Mouse (Mus musculus) embryo, embryonic 10.5 days (tissue): ENCODE data around the gene Gm7544.
"Not testable (repeated sequence)": the region's sequence is repeated elsewhere in the genome, so short reads cannot be mapped to it uniquely, and the experiment has no call there.

Experiments
- DNase-seq: peaks from one replicate; pipeline ENCODE4 v3.0.0-alpha.2; 2015; ENCODE audit warnings: low spot score

The Gm7544 gene

DNA sequence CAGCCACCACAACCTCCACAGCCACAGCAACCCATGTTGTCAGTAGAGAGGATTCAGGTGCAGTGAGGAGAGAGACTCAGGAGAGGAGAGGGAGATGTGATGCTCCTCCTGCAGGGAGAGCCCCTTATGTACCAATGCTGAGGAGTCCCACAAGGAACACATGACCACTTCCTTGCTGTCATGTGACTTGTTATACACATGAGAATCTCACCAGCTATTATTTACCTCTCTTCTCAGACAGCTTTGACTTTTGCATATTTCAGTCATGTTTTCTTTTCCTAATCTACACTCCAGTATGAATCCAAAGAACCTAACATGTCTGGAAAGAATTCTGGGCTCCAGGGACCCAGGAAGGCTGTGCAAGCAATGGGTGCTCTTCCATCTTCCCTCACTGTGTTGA, at the start of gene Gm7544:
Gene Gm7544 (minus strand): TSS at position 101 of the 400 bp plus-strand sequence.
- DNase-seq, result not testable (repeated sequence)

DNA sequence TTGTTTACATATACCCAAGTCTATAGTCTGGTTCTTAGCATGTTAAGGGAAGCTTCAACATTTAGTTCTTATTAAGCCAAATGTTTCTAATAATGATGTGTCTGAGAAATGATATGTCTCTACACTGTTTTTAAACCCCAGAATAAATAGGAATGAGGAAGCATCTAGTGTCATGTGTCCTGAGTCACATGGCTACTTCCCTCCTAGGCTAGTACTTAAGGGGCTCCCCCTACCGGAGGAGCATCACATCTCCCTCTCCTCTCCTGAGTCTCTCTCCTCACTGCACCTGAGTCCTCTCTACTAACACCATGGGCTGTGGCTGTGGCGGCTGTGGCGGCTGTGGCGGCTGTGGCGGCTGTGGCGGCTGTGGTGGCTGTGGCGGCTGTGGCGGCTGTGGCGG, 44.5 kb upstream of the Gm7544 start, which contains the start of gene Gm47959:
Gene Gm47959 (plus strand): TSS at position 243 of the 400 bp plus-strand sequence.
- not testable (repeated sequence) for DNase-seq

DNA sequence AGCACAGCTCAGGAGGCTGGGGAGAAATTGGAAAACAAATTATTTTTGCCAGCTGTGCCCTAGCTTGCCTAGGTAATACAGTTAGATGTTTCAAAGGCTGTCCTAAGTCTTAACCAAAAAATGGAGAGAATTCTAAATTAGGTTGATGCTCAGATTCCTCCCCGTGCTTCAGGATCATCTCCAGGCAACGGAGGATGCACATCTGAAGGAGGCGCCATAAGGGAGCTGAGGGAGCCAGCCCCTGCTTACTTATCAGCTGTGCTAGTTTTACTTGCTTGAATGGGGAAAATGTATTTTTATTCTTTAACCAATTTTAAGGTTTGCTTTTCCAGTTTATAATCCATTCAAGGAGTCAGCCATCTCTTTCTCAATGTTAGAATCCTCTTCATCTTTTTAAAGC, 38.1 kb upstream of the Gm7544 start:
- DNase-seq, result no peak

DNA sequence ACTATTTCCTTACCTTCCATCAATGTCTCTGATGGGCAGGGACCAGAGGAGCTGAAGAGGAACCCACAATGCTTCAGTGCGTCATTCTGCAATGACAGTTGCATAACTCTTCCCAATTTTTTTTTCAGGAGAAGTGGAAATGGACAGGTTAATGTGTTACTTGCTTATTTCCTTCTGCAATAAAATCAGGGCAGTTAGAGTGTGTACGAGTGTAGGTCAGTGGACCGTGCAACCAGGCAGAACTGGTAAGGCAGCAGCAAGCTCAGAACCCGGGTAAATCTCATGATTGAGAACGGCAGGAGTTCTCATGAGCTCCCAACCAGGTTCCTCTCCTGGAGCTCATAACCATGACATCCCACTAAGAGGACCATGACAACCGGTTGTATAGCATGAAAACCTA, 36.3 kb upstream of the Gm7544 start:
- no peak for DNase-seq

DNA sequence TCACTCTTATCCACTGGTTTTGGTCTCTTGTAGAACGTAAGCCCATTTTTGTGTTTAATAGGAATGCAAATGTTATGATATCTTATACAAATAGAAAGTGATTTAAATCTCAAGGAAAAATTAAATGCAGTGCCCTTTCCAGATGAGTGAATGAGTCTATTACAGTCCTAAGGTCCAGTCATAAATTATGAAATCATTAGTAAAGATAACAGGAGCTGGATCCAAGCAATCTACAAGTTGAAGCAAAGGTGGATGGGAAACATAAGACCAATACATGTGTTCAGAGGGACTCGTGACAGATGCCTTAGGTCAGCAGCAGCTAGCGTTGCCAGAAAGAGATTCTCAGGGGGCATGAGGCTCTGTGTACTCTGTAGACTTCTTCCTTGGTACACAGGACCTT, 35.8 kb upstream of the Gm7544 start:
- no peak for DNase-seq

DNA sequence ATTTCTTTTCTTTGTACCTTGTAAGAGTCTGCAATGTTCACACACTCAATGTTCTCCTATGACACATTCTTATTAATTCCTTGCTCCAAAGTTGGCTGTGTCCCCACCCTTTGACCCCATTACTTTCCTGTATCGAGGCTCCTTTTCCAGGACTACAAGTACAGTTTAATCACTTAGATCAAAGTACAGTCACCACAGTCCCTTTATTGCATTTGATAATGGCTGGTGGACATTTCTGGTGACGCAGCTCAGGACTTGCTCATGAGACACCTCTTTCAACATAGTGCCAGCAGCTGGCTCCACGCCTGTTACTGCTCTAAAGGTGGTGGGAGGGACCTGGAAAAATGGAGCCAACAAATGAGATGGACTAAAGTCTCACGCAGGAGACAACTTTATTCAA, 35.2 kb upstream of the Gm7544 start:
- DNase-seq, result no peak

DNA sequence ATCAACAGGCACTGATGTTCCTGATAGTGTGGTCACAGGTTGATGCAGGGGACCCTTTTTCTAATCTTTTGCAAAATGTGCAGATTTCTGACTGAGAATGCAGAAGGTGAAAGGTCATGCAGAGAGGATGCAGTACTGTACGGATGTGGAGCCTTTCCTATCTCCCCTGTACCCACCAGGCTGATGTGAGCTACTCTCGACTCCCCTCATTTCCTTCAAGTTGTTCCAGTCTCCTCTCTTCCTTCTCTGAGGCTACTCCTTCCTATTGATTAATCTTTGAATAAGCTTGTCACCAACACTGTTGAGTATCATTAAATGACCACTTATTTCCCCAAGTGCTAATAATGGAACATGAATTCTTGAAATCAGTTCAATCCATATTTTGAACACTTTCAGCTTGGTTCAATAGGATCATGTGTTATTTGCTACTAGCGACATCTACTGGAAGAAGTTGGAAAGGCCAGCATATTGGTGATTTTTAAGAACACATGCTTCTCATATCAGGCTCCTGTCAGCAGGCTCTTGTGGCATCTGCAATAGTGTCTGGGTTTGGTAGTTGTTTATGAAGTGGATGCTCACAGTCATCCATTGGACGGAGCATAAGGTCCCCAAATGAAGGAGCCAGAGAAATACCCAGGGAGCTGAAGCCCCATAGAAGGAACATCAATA, 31.9 kb upstream of the Gm7544 start:
- peak; percentile 85 for DNase-seq

DNA sequence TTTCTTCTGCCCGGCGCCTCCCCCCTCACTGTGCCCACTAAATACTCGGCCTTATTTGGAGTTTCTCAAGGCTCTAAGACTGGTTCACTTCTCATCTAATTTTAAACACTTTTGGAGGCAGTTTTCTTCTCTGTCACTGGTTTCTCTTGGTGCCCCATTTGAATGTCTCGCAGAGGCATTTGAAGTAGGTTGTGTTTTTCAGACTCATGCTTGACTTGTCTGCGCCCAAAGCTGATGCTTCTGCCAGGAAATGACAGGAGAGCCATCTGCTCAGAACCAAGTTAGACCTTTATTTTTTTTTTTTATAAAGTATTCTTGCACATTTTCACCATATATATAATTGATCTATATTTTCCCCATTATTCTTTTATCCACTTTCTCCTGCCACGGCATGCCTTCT, 30.9 kb upstream of the Gm7544 start:
- DNase-seq, result no peak

DNA sequence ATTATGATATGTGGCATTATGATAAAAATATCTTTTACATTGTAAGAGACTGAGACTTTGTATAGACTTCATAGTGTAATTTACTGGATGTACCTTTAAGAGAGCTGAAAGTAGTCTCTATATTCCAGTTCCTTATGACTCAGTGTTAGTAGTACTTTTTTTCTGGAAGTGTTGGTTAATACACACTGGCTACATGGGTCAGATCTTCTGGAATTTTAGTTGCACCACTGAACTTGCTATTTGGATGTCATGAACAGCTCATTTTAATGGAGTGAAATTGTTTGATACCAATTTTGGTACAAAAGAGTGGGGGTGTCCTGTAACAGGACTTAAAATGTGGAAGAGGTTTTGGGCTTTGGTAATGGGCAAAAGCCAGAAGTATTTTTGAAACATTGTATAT, 22.0 kb upstream of the Gm7544 start:
- DNase-seq, result no peak

DNA sequence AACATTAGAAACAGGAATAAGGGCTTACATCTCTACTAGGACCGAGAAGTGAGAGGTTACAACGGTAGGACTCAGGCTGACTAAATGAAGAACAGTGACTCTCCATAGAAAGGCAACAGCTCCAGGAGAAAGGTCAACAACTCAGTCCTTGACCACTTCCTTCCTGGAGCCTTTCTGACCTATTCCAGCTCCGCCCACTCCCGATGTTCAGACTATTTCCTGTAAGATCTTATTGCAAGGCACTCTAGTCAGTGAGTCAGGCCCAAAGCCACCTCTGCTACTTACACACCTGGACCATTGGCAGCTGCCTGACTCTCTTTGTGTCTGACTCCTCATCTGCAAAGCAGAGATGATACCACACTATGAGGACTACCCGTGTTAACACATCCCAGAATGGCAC, 19.9 kb upstream of the Gm7544 start:
- DNase-seq, result no peak

DNA sequence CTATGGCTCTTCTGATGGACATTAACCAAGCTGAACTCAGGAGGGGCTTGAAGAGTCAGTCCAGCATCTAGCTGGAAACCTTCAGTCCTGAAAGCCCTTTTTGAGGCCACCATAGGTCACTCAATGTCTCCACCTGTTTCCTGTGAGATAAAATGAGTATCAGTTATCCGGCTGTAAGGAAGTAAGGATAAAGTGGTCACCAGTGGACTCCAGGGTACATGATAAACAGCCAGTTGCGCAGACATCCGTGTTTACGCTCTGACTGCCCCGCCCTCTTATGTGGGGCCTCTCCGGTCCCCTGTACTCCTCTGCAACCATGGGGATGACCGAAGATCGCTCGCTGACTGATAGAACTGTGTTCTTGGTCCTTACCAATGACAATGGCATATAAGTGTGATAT, 18.5 kb upstream of the Gm7544 start:
- DNase-seq, result no peak

DNA sequence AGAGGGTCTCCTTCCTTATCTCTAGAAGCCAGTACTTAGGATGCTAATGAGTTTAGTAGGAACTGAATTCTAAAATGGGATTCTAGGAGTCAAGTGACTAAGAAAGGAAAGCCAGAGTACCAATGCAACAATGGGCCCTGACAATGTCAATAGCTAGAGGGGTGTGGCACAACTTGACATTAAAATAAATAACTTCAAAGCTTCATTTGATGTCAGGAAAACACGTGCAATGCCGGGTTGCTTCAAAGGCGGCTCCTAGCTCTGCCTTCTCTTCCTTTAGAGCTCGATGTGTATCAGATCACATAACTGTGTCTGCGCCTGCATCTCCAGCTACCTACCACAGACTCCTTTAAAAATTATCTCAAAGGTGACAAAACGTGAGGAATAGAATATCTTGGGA, 18.1 kb upstream of the Gm7544 start:
- no peak for DNase-seq

DNA sequence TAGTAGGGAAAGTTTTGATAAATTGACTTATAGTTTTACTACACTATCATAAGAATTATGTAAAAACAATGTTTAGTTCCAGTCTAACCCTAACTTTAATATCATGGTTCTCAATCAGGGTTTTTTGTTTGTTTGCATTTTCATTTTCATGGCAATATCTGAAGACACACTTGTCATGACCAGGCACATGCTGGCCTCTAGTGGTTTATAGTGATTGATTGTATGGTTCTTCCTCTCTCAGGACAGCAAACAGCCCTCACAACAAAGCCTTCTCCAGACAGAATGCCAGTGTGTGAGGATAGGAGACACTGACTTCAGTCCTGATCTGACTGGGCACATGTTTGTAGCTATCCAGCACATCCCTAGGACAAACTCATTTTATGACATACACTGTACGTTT, 17.4 kb upstream of the Gm7544 start:
- DNase-seq, result no peak

DNA sequence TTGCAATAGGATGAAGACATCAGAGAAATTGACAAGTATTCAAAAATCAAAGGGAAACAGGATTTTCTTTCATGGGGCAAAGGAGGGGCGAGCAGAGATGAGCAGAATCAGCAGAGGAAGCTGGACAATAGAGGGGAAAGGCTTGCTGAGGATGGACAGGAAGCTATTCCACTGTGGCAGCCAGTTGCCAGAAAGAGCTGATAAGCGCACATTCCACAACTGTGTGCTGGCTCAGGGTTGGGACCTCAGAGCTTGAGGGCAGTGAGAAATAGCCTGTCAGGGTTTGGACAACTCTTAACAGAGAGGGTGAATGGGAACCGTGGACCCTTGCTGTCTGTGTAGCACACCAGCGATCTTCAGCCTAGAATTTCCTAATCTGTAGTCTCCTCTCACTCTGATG, 16.2 kb upstream of the Gm7544 start:
- DNase-seq, result peak; percentile 21

DNA sequence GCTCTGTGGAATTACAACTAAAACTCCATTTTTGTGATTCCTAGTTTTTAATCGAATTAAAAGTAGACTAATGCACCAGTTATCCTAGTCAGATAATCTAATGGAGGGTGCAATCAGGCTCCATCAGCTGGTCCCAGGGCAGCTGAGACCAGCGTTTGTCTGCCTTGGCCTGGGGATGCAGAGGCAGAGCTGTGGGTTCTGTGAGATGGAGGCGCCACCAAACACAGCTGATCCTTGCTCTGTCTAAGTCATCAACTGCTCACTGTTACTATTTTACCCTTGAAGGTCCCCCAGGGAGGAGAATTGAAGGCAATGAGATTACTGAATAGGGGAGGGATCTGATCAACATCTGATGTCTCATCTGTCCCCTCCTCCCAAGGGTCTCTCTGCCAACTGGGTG, 10.6 kb upstream of the Gm7544 start:
- no peak for DNase-seq

DNA sequence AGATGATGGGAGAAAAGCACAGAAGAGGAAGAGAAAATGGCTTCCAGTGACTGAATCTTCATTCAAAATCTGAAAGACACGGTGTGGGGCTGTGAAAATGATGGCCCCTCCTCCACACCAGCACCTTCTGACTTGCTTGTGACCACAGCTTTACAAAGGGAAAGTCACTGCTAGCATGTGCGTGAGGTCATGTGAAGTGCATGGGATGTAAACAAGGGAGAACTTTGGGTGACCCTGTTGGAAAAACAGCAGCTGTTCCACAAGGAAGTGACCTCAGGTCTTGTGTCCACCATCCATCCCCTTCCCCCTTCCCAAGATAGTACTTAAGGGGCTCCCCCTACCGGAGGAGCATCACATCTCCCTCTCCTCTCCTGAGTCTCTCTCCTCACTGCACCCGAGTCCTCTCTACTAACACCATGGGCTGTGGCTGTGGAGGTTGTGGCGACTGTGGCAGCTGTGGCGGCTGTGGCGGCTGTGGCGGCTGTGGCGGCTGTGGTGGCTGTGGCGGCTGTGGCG, 4.1 kb upstream of the Gm7544 start, which contains the start of gene Gm47955:
Gene Gm47955 (plus strand): TSS at position 417 of the 516 bp plus-strand sequence.
- no peak for DNase-seq

DNA sequence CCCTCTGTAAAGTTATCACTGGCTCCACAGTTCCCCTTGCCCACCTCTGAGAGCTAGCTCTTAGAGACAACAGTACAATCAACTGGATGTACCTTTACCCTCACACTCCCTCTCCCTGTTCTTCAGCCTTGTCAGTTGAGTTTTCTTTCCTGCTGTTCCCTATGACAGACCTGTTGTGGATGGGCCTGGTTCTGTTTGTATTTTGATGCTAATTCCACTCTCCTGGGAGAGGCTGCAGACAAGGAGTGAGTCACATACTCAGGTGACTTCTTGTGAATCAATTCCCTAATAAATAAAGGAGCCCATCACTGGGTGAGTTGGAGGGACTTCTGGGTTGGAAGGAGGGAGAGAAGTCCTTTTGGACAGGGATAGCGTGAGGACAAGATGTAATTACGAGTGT, 7.2 kb downstream of the Gm7544 start:
- DNase-seq, result no peak

DNA sequence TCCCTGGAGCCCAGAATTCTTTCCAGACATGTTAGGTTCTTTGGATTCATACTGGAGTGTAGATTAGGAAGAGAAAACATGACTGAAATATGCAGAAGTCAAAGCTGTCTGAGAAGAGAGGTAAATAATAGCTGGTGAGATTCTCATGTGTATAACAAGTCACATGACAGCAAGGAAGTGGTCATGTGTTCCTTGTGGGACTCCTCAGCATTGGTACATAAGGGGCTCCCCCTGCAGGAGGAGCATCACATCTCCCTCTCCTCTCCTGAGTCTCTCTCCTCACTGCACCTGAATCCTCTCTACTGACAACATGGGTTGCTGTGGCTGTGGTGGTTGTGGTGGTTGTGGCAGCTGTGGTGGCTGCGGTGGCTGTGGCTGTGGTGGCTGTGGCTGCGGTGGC, 9.8 kb downstream of the Gm7544 start:
- DNase-seq, result not testable (repeated sequence)

DNA sequence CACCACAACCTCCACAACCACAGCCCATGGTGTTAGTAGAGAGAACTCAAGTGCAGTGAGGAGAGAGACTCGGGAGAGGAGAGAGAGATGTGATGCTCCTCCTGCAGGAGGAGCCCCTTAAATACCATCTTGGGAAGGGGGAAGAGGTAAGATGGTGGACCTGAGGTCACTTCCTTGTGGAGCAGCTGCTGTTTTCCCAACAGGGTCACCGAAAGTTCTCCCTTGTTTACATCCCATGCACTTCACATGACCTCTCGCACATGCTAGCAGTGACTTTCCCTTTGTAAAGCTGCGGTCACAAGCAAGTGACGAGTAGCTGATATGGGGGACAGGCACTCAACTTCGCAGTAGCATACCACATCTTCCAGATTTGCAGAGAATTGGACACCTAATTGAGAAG, 12.5 kb downstream of the Gm7544 start, which contains the start of gene A030003K21Rik:
Gene A030003K21Rik (minus strand): TSS at position 94 of the 400 bp plus-strand sequence.
- DNase-seq, result not testable (repeated sequence)

DNA sequence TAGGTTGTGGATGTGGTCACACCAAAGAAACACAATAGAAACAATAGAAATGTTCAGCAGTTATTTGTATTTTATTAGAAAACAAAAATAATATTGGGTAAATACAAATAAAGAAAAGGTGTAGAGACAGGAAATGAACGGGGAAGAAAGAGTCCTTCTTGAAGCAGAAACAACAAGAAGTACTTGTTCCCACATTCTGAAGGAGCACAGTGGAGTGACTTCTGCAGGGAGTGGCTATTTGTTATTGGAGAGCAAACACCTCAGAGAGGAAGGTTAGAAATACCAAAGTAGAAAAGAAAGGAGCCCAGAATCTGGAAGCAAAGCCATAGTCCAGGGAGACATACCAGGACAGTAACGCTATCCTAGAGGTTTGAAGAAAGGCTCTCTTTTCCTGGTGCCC, 13.3 kb downstream of the Gm7544 start:
- DNase-seq, result not testable (repeated sequence)

DNA sequence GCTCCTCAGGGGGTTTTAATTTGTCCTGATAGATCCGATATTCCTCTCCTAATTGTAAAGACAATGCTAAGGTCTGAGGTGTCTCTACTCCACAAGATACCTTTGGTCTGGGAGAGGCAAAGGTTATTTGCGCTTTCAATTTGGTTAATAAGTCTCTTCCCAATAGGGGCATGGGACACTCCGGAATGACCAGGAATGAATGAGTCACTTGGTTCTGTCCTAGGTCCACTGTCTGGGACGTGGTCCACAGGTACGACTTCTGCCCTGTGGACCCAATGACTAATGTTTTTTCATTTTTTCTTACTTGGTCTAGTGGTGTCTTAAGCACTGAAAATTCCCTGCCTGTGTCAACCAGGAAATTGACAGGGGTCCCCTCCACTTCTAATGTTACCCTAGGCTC, 17.1 kb downstream of the Gm7544 start:
- no peak for DNase-seq

DNA sequence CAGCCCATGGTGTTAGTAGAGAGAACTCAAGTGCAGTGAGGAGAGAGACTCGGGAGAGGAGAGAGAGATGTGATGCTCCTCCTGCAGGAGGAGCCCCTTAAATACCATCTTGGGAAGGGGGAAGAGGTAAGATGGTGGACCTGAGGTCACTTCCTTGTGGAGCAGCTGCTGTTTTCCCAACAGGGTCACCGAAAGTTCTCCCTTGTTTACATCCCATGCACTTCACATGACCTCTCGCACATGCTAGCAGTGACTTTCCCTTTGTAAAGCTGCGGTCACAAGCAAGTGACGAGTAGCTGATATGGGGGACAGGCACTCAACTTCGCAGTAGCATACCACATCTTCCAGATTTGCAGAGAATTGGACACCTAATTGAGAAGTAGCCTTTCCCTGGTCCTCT, 24.5 kb downstream of the Gm7544 start, which contains the start of gene Gm6217:
Gene Gm6217 (minus strand): TSS at position 74 of the 400 bp plus-strand sequence.
- not testable (repeated sequence) for DNase-seq

DNA sequence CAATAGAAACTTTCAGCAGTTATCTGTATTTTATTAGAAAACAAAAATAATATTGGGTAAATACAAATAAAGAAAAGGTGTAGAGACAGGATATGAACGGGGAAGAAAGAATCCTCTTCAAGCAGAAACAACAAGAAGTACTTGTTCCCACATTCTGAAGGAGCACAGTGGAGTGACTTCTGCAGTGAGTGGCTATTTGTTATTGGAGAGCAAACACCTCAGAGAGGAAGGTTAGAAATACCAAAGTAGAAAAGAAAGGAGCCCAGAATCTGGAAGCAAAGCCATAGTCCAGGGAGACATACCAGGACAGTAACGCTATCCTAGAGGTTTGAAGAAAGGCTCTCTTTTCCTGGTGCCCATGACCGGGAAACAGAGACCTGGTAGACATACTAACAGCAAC, 25.3 kb downstream of the Gm7544 start:
- not testable (repeated sequence) for DNase-seq

DNA sequence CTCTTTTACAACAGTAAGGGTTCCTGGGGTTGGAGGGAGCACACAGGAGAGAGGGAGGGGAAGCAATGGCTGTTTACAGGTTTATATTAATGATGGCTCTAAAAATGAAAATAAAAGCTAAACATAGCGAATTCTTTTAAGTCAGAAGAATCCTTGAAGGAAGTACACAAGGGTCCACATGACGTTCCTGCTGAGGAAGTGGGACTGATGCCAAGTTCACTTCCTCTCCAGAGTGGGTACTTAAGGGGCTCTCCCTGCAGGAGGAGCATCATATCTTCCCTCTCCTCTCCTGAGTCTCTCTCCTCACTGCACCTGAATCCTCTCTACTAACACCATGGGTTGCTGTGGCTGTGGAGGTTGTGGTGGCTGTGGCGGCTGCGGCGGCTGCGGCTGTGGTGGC, 31.2 kb downstream of the Gm7544 start, which contains the start of gene A030014E15Rik:
Gene A030014E15Rik (plus strand): TSS at position 268 of the 400 bp plus-strand sequence.
- DNase-seq, result no peak
